Mouse (Mus musculus) ES-Bruce4 (cell line): ENCODE measurements around the gene Aldh6a1.

Experiments used
- CTCF ChIP-seq: IDR thresholded peaks from one replicate; pipeline ENCODE4 v1.8.1; 2011; ENCODE audit warnings: low read depth, low read length
- EP300 ChIP-seq: IDR thresholded peaks from 2 replicates; pipeline ENCODE4 v1.6.1; 2011; ENCODE audit warnings: low read depth, low read length; ENCODE audit not compliant: insufficient read depth
- POLR2A ChIP-seq: IDR thresholded peaks from one replicate; pipeline ENCODE4 v1.8.1; 2011; ENCODE audit warnings: low read length; ENCODE audit not compliant: insufficient read depth

- no peak for TF ChIP-seq EP300
- TF ChIP-seq CTCF: no peak
- TF ChIP-seq POLR2A: no peak
Observed at GRCm38 (mm10) chr12:84400653-84401052, 50.2 kb downstream of the Aldh6a1 start.
